Mouse (Mus musculus): ENCODE measurements at regions not wholly inside any gene's neighbourhood (a gene's known extent, or its start where the extent isn't known, plus 50 kb on each side); places are given as distances from the start of the nearest gene placed in this dataset.

GRCm38 (mm10) chr13:43987338-43987737, 202.8 kb downstream of the Cd83 start:
- H3K4me2 ChIP-seq, result no peak overlapping the region
- WGBS, result 8% methylated on average over 6 of the region's 6 CpGs
- H3K9me3 ChIP-seq (replicated peaks), result no peaks in the 10 kb centered on the region
- H3K4me3 ChIP-seq, result no peak overlapping the region
- no peak for ATAC-seq
- peaks cover 11% of the 10 kb centered on the region; the same call in 1 of the 2 replicates for H3K27me3 ChIP-seq
- no peak overlapping the region for H3K27ac ChIP-seq
- no peak overlapping the region for H3K9ac ChIP-seq
- peaks cover 31% of the 10 kb centered on the region for H3K4me1 ChIP-seq
- H3K36me3 ChIP-seq (ENCODE audit: poor library complexity, severe bottlenecking), result no peaks in the 10 kb centered on the region

- no peaks in the 10 kb centered on the region for H3K9me3 ChIP-seq (replicated peaks)
- H3K4me1 ChIP-seq, result peaks cover 31% of the 10 kb centered on the region
- no peak for ATAC-seq
- no peak overlapping the region for H3K9ac ChIP-seq
- H3K27me3 ChIP-seq, result peaks cover 11% of the 10 kb centered on the region; the same call in 1 of the 2 replicates
- H3K4me3 ChIP-seq, result no peak overlapping the region
- WGBS, result 98% methylated on average over 4 of the region's 4 CpGs
- no peak overlapping the region for H3K27ac ChIP-seq
- no peak overlapping the region for H3K4me2 ChIP-seq
- H3K36me3 ChIP-seq (ENCODE audit: poor library complexity, severe bottlenecking), result no peaks in the 10 kb centered on the region
Observed at GRCm38 (mm10) chr13:43988421-43988820, 203.8 kb downstream of the Cd83 start.

DNA sequence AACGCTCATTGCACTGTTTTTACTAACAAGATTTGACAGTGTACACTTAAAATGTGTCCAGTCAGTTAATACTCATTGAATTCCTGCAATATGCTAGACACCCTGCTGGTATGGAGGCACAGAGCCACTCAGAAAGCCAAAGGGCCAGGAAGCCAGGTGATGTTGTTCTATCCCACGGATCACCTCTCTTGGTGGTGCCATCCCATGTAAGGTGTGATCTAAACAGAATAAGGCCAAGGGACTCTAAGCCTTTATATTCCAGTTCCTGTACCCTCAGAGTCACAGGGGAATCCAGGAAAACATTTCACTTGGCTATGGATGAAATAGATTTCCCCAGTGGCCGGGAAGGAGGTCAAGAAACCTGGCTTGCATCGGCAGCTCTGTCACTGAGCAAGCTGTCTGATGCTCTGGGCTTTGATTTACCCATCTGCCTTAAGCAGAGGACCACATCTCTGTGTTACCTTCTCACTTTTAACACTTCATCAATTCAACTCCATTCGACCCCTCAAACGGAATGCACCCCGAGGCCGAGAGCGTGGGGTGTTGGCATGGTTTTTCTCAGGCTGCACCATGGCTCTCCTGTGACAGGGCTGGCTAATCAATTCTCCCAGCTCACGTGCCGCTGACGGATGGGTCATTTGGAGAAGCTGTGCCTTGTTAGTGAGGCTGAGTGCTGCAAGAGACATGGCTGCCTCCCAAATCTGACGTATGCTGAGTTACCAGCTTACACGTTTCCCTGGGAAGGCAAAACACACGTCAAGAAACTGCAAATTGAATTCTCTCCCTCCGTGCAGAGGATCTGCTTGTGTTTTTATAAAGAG, 205.9 kb downstream of the Cd83 start:
- Histone ChIP-seq H3K27me3 (peaks cover 13% of the 10 kb centered on the region), H3K27ac (peak overlapping the region; percentile 25; the same call in 1 of the 2 replicates), H3K4me2 (peak overlapping the region; percentile 37), H3K9ac (no peak overlapping the region), H3K4me3 (no peak overlapping the region), H3K9me3 (replicated peaks) (no peaks in the 10 kb centered on the region), H3K4me1 (peaks cover 31% of the 10 kb centered on the region), H3K36me3 (ENCODE audit: poor library complexity, severe bottlenecking) (no peaks in the 10 kb centered on the region)
- 49% methylated on average over 16 of the region's 16 CpGs for WGBS
- ATAC-seq, result peak; percentile 82

DNA sequence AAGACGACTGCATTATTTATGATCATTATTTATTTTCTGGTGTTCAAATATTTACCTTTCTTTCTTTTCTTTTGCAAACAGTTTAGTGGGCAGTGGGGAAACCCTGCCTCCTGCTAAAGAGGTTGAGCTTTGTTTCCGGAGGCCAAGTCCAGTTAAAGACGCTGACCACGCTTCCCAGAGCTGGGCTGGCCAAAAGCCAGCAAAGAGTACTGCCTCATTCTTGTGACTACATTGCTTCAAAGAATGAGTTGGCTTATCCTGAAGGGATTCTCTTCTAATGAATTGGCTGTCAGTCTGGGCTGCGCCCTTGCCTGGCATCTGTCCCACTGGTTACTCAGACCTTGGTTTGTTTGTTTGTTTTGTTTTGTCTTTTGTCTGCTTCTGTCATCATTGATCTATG, 207.2 kb downstream of the Cd83 start:
- 28% methylated on average over 5 of the region's 5 CpGs for WGBS
- no peak overlapping the region for H3K9ac ChIP-seq

DNA sequence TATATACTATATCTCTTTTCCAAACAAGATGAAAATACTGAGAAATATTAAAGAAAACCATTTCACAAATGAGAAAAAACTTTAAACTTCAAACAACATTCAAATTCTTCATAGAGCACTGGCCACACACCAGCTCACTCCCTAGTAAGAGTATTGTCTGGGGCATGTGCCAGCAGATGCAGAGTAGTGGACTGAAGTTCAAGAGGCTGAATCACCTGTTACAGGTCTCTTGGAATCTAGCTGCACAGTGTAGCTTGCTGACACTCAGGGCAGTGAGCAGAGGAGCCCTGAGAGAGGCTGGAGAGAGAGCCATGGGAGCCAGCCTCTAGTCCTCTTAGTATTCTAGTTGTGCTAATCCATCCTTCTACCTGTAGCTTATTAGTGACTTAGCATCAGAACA, 208.4 kb downstream of the Cd83 start:
- no peak for ATAC-seq
- no peak overlapping the region for H3K4me2 ChIP-seq
- H3K9ac ChIP-seq, result no peak overlapping the region
- H3K9me3 ChIP-seq (replicated peaks), result no peaks in the 10 kb centered on the region
- no peak overlapping the region for H3K27ac ChIP-seq
- no peak overlapping the region for H3K4me3 ChIP-seq
- H3K36me3 ChIP-seq (ENCODE audit: poor library complexity, severe bottlenecking), result no peaks in the 10 kb centered on the region
- peaks cover 22% of the 10 kb centered on the region for H3K4me1 ChIP-seq
- peaks cover 16% of the 10 kb centered on the region for H3K27me3 ChIP-seq

More for the DNA sequence above, 207.2 kb downstream of the Cd83 start:
- no peak overlapping the region for H3K4me3 ChIP-seq
- H3K27me3 ChIP-seq, result peaks cover 16% of the 10 kb centered on the region
- no peaks in the 10 kb centered on the region for H3K36me3 ChIP-seq (ENCODE audit: poor library complexity, severe bottlenecking)
- ATAC-seq, result peak; percentile 54; the same call in 1 of the 2 replicates
- H3K4me1 ChIP-seq, result peaks cover 31% of the 10 kb centered on the region
- 0 out of 2 replicates have a peak overlapping the region, but pooled peaks have one; percentile 31 for H3K27ac ChIP-seq
- H3K9me3 ChIP-seq (replicated peaks), result no peaks in the 10 kb centered on the region
- peak overlapping the region; percentile 2; the same call in 1 of the 2 replicates for H3K4me2 ChIP-seq

- Histone ChIP-seq H3K9me3 (replicated peaks) (no peaks in the 10 kb centered on the region), H3K27ac (no peak overlapping the region), H3K9ac (no peak overlapping the region), H3K4me1 (peaks cover 22% of the 10 kb centered on the region), H3K27me3 (peaks cover 8% of the 10 kb centered on the region), H3K4me3 (no peak overlapping the region), H3K36me3 (ENCODE audit: poor library complexity, severe bottlenecking) (no peaks in the 10 kb centered on the region), H3K4me2 (no peak overlapping the region)
- 60% methylated on average over 4 of the region's 4 CpGs for WGBS
- ATAC-seq, result no peak
Observed at GRCm38 (mm10) chr13:43994361-43994760, 209.8 kb downstream of the Cd83 start.

GRCm38 (mm10) chr13:43995623-43996022, 211.0 kb downstream of the Cd83 start:
- Histone ChIP-seq H3K36me3 (ENCODE audit: poor library complexity, severe bottlenecking) (no peaks in the 10 kb centered on the region), H3K9ac (no peak overlapping the region), H3K4me3 (no peak overlapping the region), H3K27ac (no peak overlapping the region), H3K9me3 (replicated peaks) (no peaks in the 10 kb centered on the region), H3K27me3 (peaks cover 5% of the 10 kb centered on the region; the same call in 1 of the 2 replicates), H3K4me2 (no peak overlapping the region), H3K4me1 (peaks cover 15% of the 10 kb centered on the region)
- ATAC-seq, result no peak
- WGBS, result 80% methylated on average over 3 of the region's 3 CpGs

- H3K4me2 ChIP-seq, result no peak overlapping the region
- 0 out of 2 replicates have a peak overlapping the region, but pooled peaks have one; percentile 38 for H3K27ac ChIP-seq
- H3K27me3 ChIP-seq, result no peaks in the 10 kb centered on the region
- H3K9me3 ChIP-seq (replicated peaks), result peaks cover 5% of the 10 kb centered on the region; the same call in 1 of the 2 replicates
- no peaks in the 10 kb centered on the region for H3K36me3 ChIP-seq (ENCODE audit: poor library complexity, severe bottlenecking)
- no peak overlapping the region for H3K4me3 ChIP-seq
- ATAC-seq, result 0 out of 2 replicates have a peak, but pooled peaks have one; percentile 55
- H3K4me1 ChIP-seq, result peaks cover 17% of the 10 kb centered on the region
- 44% methylated on average over 12 of the region's 12 CpGs for WGBS
- no peak overlapping the region for H3K9ac ChIP-seq
Observed at GRCm38 (mm10) chr13:44001861-44002545, 217.4 kb downstream of the Cd83 start.

GRCm38 (mm10) chr13:44012868-44013267, 228.3 kb downstream of the Cd83 start:
- no peak overlapping the region for H3K27ac ChIP-seq
- H3K4me3 ChIP-seq, result no peak overlapping the region
- no peaks in the 10 kb centered on the region for H3K9me3 ChIP-seq (replicated peaks)
- no peak overlapping the region for H3K4me2 ChIP-seq
- H3K36me3 ChIP-seq (ENCODE audit: poor library complexity, severe bottlenecking), result no peaks in the 10 kb centered on the region
- peaks cover 4% of the 10 kb centered on the region for H3K4me1 ChIP-seq
- H3K27me3 ChIP-seq, result no peaks in the 10 kb centered on the region; the same call in 1 of the 2 replicates
- no peak overlapping the region for H3K9ac ChIP-seq
- 86% methylated on average over 2 of the region's 2 CpGs for WGBS
- ATAC-seq, result no peak

GRCm38 (mm10) chr13:44018489-44019303, 234.1 kb downstream of the Cd83 start:
- H3K9ac ChIP-seq, result no peak overlapping the region; the same call in 1 of the 2 replicates
- peaks cover 10% of the 10 kb centered on the region for H3K27me3 ChIP-seq
- whole genome bisulfite sequencing, result under 1% methylated on average over 8 of the region's 8 CpGs
- H3K27ac ChIP-seq, result no peak overlapping the region
- H3K4me3 ChIP-seq, result no peak overlapping the region
- H3K9me3 ChIP-seq (replicated peaks), result no peaks in the 10 kb centered on the region
- H3K4me1 ChIP-seq, result peaks cover 41% of the 10 kb centered on the region
- H3K4me2 ChIP-seq, result peak overlapping the region; percentile 22
- H3K36me3 ChIP-seq (ENCODE audit: poor library complexity, severe bottlenecking), result no peaks in the 10 kb centered on the region
- peak; percentile 53; the same call in 1 of the 2 replicates for ATAC-seq

DNA sequence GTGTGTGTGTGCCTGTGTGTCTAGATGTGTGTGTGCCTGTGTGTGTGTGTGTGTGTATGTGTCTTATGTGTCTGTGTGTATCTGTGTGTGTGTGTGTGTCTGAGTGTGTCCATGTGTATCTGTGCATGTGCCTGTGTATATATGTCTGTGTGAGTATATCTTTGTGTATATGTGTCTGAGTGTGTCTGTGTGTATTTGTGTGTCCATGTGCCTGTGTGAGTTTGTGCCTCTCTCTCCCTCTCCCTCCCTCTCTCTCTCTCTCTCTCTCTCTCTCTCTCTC, 234.7 kb downstream of the Cd83 start:
- no peak overlapping the region for H3K4me3 ChIP-seq
- H3K4me1 ChIP-seq, result peaks cover 41% of the 10 kb centered on the region
- H3K27ac ChIP-seq, result no peak overlapping the region
- no peak overlapping the region for H3K9ac ChIP-seq
- 0 out of 2 replicates have a peak overlapping the region, but pooled peaks have one; percentile 22 for H3K4me2 ChIP-seq
- peaks cover 15% of the 10 kb centered on the region for H3K27me3 ChIP-seq
- no peak for ATAC-seq
- no peaks in the 10 kb centered on the region for H3K36me3 ChIP-seq (ENCODE audit: poor library complexity, severe bottlenecking)
- no peaks in the 10 kb centered on the region for H3K9me3 ChIP-seq (replicated peaks)

GRCm38 (mm10) chr13:44020851-44021250, 236.3 kb downstream of the Cd83 start:
- Histone ChIP-seq H3K27ac (no peak overlapping the region), H3K4me1 (peaks cover 44% of the 10 kb centered on the region), H3K36me3 (ENCODE audit: poor library complexity, severe bottlenecking) (no peaks in the 10 kb centered on the region), H3K27me3 (peaks cover 21% of the 10 kb centered on the region), H3K4me3 (no peak overlapping the region), H3K9ac (no peak overlapping the region), H3K4me2 (no peak overlapping the region), H3K9me3 (replicated peaks) (no peaks in the 10 kb centered on the region)
- WGBS, result 11% methylated on average over 7 of the region's 7 CpGs
- ATAC-seq, result no peak
